Mouse (Mus musculus) intestine, embryonic 15.5 days (tissue): ENCODE measurements around the gene Nop53. TPM values are rescaled to one million over a fixed set of nuclear protein-coding genes. Genes with fewer than 3 reads are reported as not detected.
A peak's percentile ranks its signal among the peaks of the same experiment; 100 is the strongest.

Experiments
- ATAC-seq: fragments of 200-750 bp; cut with Nextera tagmentation; 2 replicates; pipeline ENCODE4 v1.8.0; 2017; ENCODE audit warnings: moderate TSS enrichment, moderate library complexity
- H3K27ac ChIP-seq: fragments of 300-500 bp; sonication (generic); 2 replicates; pipeline ENCODE4 v1.5.1; 2015; ENCODE audit warnings: mild to moderate bottlenecking, inconsistent platforms
- H3K27me3 ChIP-seq: fragments of 300-500 bp; sonication (generic); replicated peaks from 2 replicates; pipeline ENCODE4 v1.6.1; 2015; ENCODE audit warnings: inconsistent platforms
- H3K36me3 ChIP-seq: fragments of 300-500 bp; sonication (generic); 2 replicates; pipeline ENCODE4 v1.6.1; 2015; ENCODE audit warnings: inconsistent platforms
- H3K4me1 ChIP-seq: fragments of 300-500 bp; sonication (generic); replicated peaks from 2 replicates; pipeline ENCODE4 v1.6.1; 2015; ENCODE audit warnings: inconsistent platforms
- H3K4me2 ChIP-seq: fragments of 300-500 bp; sonication (generic); replicated peaks from 2 replicates; pipeline ENCODE4 v1.6.1; 2015; ENCODE audit warnings: mild to moderate bottlenecking, inconsistent platforms
- H3K4me3 ChIP-seq: fragments of 300-500 bp; sonication (generic); replicated peaks from 2 replicates; pipeline ENCODE4 v1.5.1; 2015; ENCODE audit warnings: inconsistent platforms
- H3K9ac ChIP-seq: fragments of 300-500 bp; sonication (generic); 2 replicates; pipeline ENCODE4 v1.6.1; 2015; ENCODE audit warnings: inconsistent platforms
- H3K9me3 ChIP-seq: fragments of 300-500 bp; sonication (generic); 2 replicates; pipeline ENCODE4 v1.6.1; 2016; ENCODE audit warnings: inconsistent platforms
- WGBS: fragments of 180-500 bp; shearing (Covaris S2); methylation state at CpG from one replicate; pipeline ENCODE4 v1.1.7; 2015; 5-methylcytosine and 5-hydroxymethylcytosine counted together
- polyA plus RNA-seq: library from polyadenylated mRNA; unstranded; fragments of >200 nt; fragmentation: Nextera tagmentation; extraction: Ambion mirVana; gene quantifications from 2 replicates; pipeline ENCODE4 v1.2.1, GENCODE M21; 2015

The Nop53 gene
- polyA plus RNA-seq, 1 experiment from 2014 or later: 174 TPM

DNA sequence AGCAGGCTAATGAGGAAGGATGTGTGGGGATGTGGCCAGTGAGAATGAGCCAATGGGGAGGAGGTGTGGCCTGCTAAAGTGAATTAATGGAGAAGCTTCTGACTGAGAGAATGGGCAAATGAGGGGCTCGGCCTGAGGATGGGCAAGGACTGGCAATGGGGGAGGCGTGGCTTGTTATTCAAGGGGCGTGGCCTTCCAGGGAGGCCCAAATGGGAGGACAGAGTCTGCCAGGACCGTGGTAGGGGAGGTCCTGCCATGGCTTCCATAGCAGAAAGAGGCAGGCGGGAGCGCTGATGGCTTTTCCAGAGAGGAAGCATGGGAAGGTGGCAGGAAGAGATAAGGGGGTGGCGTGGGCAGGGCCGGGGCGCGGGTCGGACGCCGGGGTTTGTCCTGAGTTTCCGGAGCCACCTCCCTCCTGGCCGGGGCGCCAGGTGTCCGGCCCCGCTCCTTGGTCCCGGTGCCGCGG is 9.1 kb upstream of the Nop53 start:
- ATAC-seq: peak; percentile 57
- Histone ChIP-seq H3K4me2 (peak overlapping the region; percentile 51), H3K27ac (no peak overlapping the region), H3K27me3 (no peaks in the 10 kb centered on the region), H3K9me3 (no peaks in the 10 kb centered on the region), H3K4me1 (peaks cover 7% of the 10 kb centered on the region; the same call in 1 of the 2 replicates), H3K4me3 (peak overlapping the region; percentile 18; the same call in 1 of the 2 replicates), H3K9ac (no peak overlapping the region), H3K36me3 (peaks cover 30% of the 10 kb centered on the region)
- WGBS: 12% methylated on average over 21 of the region's 21 CpGs

DNA sequence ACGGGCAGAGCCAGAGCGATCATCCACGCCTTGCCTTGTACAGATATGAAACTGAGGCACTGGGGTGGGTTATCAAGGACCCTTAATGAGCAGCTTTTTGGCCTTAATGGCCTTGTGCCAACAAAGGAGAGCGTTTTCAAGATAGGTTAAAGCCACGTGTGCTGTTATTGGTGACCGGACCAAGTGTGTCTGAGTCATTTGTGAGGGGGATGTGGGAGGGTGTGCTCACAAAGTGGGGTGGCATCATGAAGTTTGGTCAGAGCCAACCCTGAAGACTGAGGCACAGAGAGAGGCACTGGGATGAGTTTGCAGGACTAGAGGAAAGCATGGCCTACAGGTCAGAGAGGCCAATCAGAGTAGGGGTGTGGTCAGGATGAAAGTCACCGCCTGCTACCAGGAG is 8.6 kb upstream of the Nop53 start:
- Histone ChIP-seq H3K27ac (no peak overlapping the region), H3K4me2 (no peak overlapping the region), H3K4me1 (peaks cover 7% of the 10 kb centered on the region; the same call in 1 of the 2 replicates), H3K9ac (no peak overlapping the region), H3K36me3 (peaks cover 28% of the 10 kb centered on the region), H3K27me3 (no peaks in the 10 kb centered on the region), H3K4me3 (no peak overlapping the region), H3K9me3 (no peaks in the 10 kb centered on the region)
- 91% methylated on average over 7 of the region's 7 CpGs for WGBS
- no peak; the same call in 1 of the 2 replicates for ATAC-seq

GRCm38 (mm10) chr7:15953307-15954074 is 7.6 kb upstream of the Nop53 start:
- Histone ChIP-seq H3K4me3 (no peak overlapping the region), H3K4me2 (no peak overlapping the region), H3K9ac (no peak overlapping the region), H3K9me3 (no peaks in the 10 kb centered on the region), H3K27ac (no peak overlapping the region), H3K27me3 (no peaks in the 10 kb centered on the region), H3K4me1 (peaks cover 11% of the 10 kb centered on the region), H3K36me3 (peaks cover 27% of the 10 kb centered on the region)
- WGBS: 89% methylated on average over 13 of the region's 13 CpGs
- ATAC-seq: no peak

DNA sequence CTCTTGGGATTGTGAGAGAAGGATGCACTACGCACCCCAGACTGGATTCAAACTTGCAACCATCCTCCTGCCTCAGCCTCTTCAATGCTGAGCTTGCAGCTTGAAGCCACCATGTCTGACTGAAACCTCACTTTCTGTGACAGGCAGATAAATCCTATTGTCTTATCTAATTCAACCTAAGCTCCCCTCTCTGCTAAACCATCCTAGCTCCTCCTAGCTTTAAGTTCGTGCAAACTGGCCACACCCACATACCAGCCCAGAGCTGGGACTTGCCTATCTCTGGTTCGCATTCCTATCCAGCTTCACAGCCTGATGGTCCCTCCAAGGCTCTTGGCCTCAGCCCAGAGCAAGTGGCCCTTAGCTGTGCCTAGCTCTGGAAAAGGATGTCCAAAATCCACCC is 6.5 kb upstream of the Nop53 start:
- H3K9me3 ChIP-seq: no peaks in the 10 kb centered on the region
- H3K27ac ChIP-seq: no peak overlapping the region
- no peak overlapping the region for H3K4me2 ChIP-seq
- H3K4me3 ChIP-seq: no peak overlapping the region
- peaks cover 24% of the 10 kb centered on the region for H3K36me3 ChIP-seq
- ATAC-seq: no peak
- no peaks in the 10 kb centered on the region for H3K27me3 ChIP-seq
- WGBS: 57% methylated on average over 3 of the region's 3 CpGs
- no peak overlapping the region for H3K9ac ChIP-seq
- H3K4me1 ChIP-seq: peaks cover 18% of the 10 kb centered on the region

DNA sequence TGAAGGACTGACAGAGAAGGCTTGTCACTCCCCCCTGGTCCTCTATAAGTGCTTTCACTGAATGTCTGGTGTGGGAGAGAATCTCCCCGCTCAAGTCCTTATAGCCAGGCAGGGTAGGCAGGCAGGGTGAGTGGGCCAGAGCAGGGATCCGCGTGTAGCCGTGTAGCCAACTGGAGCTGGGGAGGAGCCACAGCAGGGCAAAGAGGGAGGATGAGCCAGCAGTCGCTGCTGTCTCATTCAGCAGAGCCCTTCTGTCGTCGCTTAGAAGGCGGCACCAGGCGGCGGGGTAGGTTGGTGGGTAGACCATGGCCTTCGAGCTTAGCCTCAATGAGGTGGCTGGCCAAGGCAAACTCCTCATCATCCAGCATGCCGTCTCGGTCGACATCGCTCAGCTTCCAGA is 4.1 kb upstream of the Nop53 start:
- ATAC-seq: no peak
- Histone ChIP-seq H3K36me3 (peaks cover 20% of the 10 kb centered on the region), H3K27ac (no peak overlapping the region), H3K4me1 (peaks cover 13% of the 10 kb centered on the region), H3K4me2 (no peak overlapping the region), H3K27me3 (no peaks in the 10 kb centered on the region), H3K9ac (no peak overlapping the region), H3K4me3 (no peak overlapping the region), H3K9me3 (no peaks in the 10 kb centered on the region)
- 87% methylated on average over 15 of the region's 15 CpGs for WGBS

DNA sequence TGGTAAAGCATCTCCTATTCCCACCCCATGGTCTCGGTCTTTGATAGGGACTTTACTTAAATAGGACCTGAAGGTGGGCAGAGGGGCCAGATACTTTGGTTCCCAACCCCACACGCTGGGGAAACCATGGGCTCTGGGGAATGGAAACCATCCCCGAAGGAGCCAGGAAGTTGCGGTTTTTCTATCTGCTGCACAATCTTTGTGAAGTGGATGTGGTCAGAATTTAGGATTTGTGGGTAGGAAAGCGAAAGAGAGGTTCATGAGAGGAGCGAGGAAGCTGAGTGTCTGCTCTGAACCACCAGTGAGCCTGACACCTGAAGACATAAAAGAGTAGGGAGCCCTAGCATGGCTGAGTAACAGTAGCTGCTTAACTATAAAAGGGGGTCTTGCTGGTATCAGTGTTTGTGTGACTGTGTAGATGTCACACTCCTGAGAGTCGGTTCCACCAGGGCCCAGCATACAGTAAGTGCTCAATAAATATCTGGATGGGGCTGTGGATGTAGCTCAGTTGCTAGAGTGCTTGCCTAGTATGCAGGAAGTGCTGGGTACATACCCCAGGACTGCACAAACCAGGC is 3.4 kb upstream of the Nop53 start:
- H3K27ac ChIP-seq: 0 out of 2 replicates have a peak overlapping the region, but pooled peaks have one; percentile 56
- no peak overlapping the region for H3K4me3 ChIP-seq
- H3K4me2 ChIP-seq: peak overlapping the region; percentile 71; the same call in 1 of the 2 replicates
- H3K27me3 ChIP-seq: no peaks in the 10 kb centered on the region
- H3K36me3 ChIP-seq: peaks cover 16% of the 10 kb centered on the region
- 86% methylated on average over 7 of the region's 7 CpGs for WGBS
- H3K9me3 ChIP-seq: no peaks in the 10 kb centered on the region
- ATAC-seq: no peak
- H3K9ac ChIP-seq: 0 out of 2 replicates have a peak overlapping the region, but pooled peaks have one; percentile 34
- peaks cover 18% of the 10 kb centered on the region for H3K4me1 ChIP-seq

- no peaks in the 10 kb centered on the region for H3K9me3 ChIP-seq
- peak overlapping the region; percentile 26 for H3K4me3 ChIP-seq
- H3K4me2 ChIP-seq: peak overlapping the region; percentile 71
- H3K9ac ChIP-seq: peak overlapping the region; percentile 34; the same call in 1 of the 2 replicates
- peak; percentile 77 for ATAC-seq
- no peaks in the 10 kb centered on the region for H3K27me3 ChIP-seq
- peaks cover 12% of the 10 kb centered on the region for H3K36me3 ChIP-seq
- peak overlapping the region; percentile 56; the same call in 1 of the 2 replicates for H3K27ac ChIP-seq
- H3K4me1 ChIP-seq: peaks cover 19% of the 10 kb centered on the region
- 2% methylated on average over 23 of the region's 23 CpGs for WGBS
Measured at GRCm38 (mm10) chr7:15948381-15948941, 2.6 kb upstream of the Nop53 start.

GRCm38 (mm10) chr7:15947653-15948260 is 1.9 kb upstream of the Nop53 start:
- WGBS: 46% methylated on average over 4 of the region's 4 CpGs
- no peak overlapping the region; the same call in 1 of the 2 replicates for H3K4me2 ChIP-seq
- peaks cover 16% of the 10 kb centered on the region for H3K36me3 ChIP-seq
- no peak overlapping the region for H3K27ac ChIP-seq
- H3K9ac ChIP-seq: no peak overlapping the region
- H3K9me3 ChIP-seq: no peaks in the 10 kb centered on the region
- ATAC-seq: no peak
- H3K4me1 ChIP-seq: peaks cover 19% of the 10 kb centered on the region
- H3K4me3 ChIP-seq: no peak overlapping the region; the same call in 1 of the 2 replicates
- H3K27me3 ChIP-seq: no peaks in the 10 kb centered on the region

GRCm38 (mm10) chr7:15945211-15945610 is 663 bp downstream of the Nop53 start:
- Histone ChIP-seq H3K4me1 (peaks cover 19% of the 10 kb centered on the region), H3K9ac (peak overlapping the region; percentile 71), H3K27me3 (no peaks in the 10 kb centered on the region), H3K27ac (no peak overlapping the region; the same call in 1 of the 2 replicates), H3K36me3 (peaks cover 33% of the 10 kb centered on the region), H3K9me3 (no peaks in the 10 kb centered on the region), H3K4me2 (peak overlapping the region; percentile 71), H3K4me3 (peak overlapping the region; percentile 68)
- ATAC-seq: no peak
- 5% methylated on average over 8 of the region's 8 CpGs for WGBS

GRCm38 (mm10) chr7:15944311-15944710 is 1.6 kb downstream of the Nop53 start:
- Histone ChIP-seq H3K4me2 (0 out of 2 replicates have a peak overlapping the region, but pooled peaks have one; percentile 71), H3K4me3 (no peak overlapping the region), H3K4me1 (peaks cover 19% of the 10 kb centered on the region), H3K36me3 (peaks cover 41% of the 10 kb centered on the region), H3K27me3 (no peaks in the 10 kb centered on the region), H3K27ac (no peak overlapping the region), H3K9me3 (no peaks in the 10 kb centered on the region), H3K9ac (0 out of 2 replicates have a peak overlapping the region, but pooled peaks have one; percentile 71)
- 89% methylated on average over 1 of the region's 1 CpGs for WGBS
- ATAC-seq: no peak

- H3K9ac ChIP-seq: no peak overlapping the region
- WGBS: 98% methylated on average over 3 of the region's 3 CpGs
- H3K27ac ChIP-seq: no peak overlapping the region
- no peak for ATAC-seq
- H3K9me3 ChIP-seq: no peaks in the 10 kb centered on the region
- H3K27me3 ChIP-seq: no peaks in the 10 kb centered on the region
- no peak overlapping the region for H3K4me2 ChIP-seq
- no peak overlapping the region for H3K4me3 ChIP-seq
- peaks cover 60% of the 10 kb centered on the region for H3K36me3 ChIP-seq
- no peaks in the 10 kb centered on the region for H3K4me1 ChIP-seq
Measured at GRCm38 (mm10) chr7:15938621-15939020, 7.3 kb downstream of the Nop53 start.

- Histone ChIP-seq H3K4me1 (no peaks in the 10 kb centered on the region), H3K9ac (no peak overlapping the region), H3K4me3 (no peak overlapping the region), H3K27ac (no peak overlapping the region), H3K36me3 (peaks cover 51% of the 10 kb centered on the region), H3K9me3 (no peaks in the 10 kb centered on the region), H3K4me2 (no peak overlapping the region), H3K27me3 (no peaks in the 10 kb centered on the region)
- no peak for ATAC-seq
- WGBS: 83% methylated on average over 5 of the region's 5 CpGs
Measured at GRCm38 (mm10) chr7:15937491-15937890, 8.4 kb downstream of the Nop53 start.
